Mouse (Mus musculus) embryo, embryonic 10.5 days (tissue): ENCODE measurements around the gene Pgm2l1.

Experiments
- DNase-seq: peaks from one replicate; pipeline ENCODE4 v3.0.0-alpha.2; 2015; ENCODE audit warnings: low spot score

Pgm2l1 gene

DNA sequence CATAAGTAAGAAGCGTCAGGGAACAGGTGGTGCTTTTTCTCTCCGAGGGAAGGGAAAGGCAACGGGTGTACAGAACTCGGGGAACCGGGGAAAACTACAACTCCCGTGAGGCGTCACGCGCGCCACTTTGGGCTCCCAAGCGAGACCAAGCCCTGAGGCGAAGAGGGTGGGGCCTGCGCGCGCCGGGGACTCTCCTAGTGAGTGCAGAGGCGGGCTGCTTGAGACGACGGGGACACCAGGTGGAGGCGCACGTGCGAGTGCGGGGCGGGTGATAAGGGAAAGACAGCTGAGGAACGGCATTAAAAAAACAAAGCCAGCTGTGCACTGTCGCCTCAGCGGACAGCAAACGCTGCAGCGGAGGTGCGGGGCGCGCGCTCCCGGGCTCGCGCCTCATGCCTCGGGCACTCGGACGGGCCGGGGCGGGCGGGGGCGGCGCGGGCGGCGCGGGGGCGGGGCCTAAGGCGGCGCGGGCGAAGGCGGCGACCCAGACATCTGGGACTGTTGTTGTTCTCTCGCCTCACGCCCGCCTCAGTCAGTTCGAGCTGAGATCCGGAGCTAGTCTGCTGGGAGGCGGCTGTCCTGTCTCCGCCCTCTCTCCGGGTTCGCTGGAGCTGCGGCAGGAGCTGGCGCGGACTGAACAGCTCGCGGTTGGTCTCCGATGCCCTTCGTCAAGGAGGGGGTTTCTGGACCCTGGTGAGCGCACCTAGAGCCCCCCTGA lies at the start of gene Pgm2l1:
Gene Pgm2l1 (plus strand): TSS at position 237 of the 718 bp plus-strand sequence.
- DNase-seq, result peak; percentile 98

GRCm38 (mm10) chr7:100178016-100178890 lies 48.9 kb upstream of the Pgm2l1 start:
- peak; percentile 70 for DNase-seq

DNA sequence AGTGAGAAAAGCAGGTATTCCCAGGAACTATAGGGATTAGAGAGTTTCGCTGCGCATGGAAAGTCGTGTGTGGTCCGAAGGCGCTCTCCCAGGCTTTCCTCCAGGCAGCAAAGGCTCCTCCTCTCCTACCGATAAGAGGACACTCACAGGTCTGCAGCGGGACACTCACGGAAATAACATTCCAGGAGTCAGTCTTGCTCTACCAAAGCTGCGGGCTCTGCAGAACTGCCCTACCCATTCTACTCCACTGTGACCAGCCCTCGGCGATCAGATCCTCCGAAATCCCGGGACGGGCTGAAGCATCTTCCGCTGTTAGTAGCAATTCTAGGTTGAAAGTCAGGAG lies 48.3 kb upstream of the Pgm2l1 start:
- DNase-seq, result peak; percentile 46

GRCm38 (mm10) chr7:100179394-100179793 lies 47.8 kb upstream of the Pgm2l1 start:
- DNase-seq, result no peak

DNA sequence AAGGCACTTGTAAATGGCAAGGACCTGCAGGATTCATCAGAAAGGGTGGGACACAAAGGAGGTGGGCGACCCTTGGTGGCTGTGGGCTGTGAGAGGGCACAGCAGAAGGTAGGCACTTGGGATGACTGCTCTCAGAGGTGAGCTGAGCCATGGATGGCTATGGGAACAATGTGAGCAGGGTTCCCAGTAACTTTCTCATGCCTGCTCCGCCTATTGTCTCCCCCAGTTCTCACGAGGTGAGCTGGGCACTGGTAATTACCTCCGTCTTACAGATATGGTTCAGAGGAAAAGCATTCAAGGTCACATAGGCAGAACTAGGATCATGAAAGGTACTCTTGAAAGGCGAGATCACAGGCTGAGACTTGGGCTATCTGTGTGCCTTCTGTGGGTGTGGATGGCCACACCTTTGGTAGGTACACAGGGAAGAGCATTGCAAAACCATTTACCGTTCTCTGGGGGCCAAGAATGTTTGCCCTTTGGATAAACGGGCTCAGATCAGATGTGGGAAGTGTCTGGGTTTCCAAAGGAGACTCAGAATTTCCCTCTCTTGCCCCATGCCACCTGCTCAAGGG lies 47.3 kb upstream of the Pgm2l1 start:
- DNase-seq, result no peak

- DNase-seq, result no peak
These were observed 46.0 kb upstream of the Pgm2l1 start for GRCm38 (mm10) chr7:100181176-100181575.

GRCm38 (mm10) chr7:100181614-100182013 lies 45.6 kb upstream of the Pgm2l1 start:
- no peak for DNase-seq

DNA sequence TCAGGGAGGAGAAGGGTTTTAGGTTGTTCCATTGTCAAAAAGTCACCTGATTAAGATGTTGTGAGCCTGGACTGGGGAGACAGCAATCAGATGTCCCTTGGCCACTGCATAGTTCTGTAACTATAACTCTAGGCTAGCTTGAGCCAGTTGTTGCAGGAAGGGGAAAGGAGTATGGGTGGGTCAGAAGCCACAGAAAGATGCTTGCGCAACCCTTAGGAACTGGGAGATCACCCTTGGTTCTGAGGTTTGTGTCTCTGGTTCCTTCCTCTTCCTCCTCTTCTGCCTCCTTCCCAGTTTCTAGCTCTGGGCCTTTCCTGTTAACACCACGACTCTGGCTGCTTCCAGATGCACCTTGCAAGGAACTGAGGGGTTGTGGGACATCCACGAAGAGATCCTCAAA lies 44.8 kb upstream of the Pgm2l1 start:
- DNase-seq, result no peak

GRCm38 (mm10) chr7:100187601-100188000 lies 39.6 kb upstream of the Pgm2l1 start:
- DNase-seq, result peak; percentile 76

GRCm38 (mm10) chr7:100190167-100190566 lies 37.0 kb upstream of the Pgm2l1 start:
- DNase-seq, result no peak

GRCm38 (mm10) chr7:100190778-100191177 lies 36.4 kb upstream of the Pgm2l1 start:
- DNase-seq, result peak; percentile 79

DNA sequence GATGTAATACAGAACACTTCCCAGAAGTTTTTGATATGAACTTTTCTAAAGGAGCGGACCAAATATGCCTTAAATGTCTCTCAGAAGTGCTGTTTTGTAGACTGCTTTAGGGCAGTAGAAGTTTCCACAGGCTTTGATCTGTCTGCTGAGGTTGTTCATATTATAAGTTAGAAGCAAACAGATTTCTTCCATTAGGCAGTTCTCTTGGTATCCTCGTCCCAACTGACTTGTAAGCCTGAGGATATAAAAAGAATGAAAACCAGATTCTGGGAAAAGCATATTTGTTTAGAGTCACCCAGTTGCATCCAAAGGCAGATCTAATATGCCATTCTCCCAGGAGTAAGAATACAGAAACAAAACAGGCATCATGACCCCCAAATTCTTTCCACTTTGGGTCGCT lies 26.0 kb upstream of the Pgm2l1 start:
- DNase-seq, result no peak

DNA sequence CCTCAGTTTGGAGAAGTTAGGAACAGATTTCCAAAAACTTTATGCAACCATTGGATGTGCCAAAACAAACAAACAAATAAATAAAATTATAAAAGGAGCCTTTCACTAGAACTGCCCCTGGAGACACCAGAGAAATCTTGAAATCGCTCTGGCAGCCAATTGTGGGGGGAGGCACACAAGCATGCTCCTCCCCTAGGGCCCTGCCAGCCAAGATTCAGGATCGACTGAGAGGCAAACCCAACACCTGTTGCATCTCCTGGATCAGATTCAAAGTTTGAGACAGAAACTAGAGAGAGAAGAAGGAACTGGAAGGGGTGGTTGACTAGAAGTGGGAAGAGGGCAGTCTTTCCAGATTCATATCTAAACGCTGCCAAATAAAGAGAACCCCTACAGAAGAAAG lies 23.6 kb upstream of the Pgm2l1 start:
- no peak for DNase-seq

DNA sequence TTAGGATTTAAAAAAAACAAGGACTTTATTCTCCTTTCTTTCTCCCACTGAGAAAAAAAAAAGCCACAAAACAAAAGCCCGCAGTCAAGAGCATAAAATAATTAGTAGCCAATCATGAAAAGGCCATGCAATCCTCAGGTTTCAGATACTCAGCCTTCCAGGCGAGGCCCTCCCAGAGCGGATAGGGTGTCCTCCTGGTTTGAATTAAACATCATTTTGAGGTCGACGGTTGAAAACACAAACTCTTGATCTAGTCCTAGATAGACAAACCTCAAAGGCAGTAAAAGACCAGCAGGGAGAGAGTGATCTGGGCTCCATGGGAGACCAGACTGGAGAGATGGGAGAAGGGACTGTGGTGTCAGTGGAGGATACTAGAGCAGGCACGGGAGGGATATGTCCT lies 22.3 kb upstream of the Pgm2l1 start:
- no peak for DNase-seq

- DNase-seq, result no peak
These were observed 21.1 kb upstream of the Pgm2l1 start for GRCm38 (mm10) chr7:100206144-100206543.

GRCm38 (mm10) chr7:100207886-100208285 lies 19.3 kb upstream of the Pgm2l1 start:
- no peak for DNase-seq

DNA sequence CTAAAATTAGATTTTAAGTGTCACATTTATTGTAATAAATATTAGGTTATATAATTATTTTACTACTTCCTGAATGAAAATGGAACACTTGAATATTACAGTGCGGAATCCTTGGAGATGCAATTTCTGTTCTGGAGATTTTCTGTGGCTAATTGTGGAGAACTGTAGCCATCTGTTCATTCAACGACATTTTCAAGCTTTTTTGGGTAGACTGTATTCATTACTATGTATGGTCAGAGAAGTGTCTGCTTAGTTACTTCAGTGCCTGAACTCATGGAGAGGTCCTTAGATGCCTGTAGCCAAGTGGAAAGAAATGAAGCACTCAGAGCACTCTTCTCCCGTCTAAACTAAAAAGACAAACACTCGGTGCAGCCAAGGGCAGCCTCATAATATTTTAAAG lies 12.9 kb upstream of the Pgm2l1 start:
- no peak for DNase-seq

GRCm38 (mm10) chr7:100215116-100215732 lies 12.0 kb upstream of the Pgm2l1 start:
- peak; percentile 33 for DNase-seq

DNA sequence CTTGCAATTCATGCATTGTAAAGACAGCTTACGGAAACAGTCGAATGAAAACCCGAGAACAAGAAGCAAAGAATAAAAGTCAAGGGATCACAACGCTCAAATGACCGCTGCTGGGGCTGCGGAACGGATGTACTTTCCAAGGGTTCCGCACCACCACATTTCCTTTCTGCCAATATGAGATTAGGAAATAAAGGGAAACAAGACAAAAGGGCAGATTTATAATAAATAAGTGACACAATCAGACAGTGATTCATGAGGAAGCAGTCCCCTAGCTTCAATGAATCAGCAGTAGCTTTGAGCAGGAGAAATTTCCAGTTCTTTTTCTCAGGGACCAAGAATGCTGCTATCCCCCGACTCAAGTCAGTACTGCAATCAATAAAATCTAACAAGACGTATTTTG lies 11.2 kb upstream of the Pgm2l1 start:
- DNase-seq, result no peak

DNA sequence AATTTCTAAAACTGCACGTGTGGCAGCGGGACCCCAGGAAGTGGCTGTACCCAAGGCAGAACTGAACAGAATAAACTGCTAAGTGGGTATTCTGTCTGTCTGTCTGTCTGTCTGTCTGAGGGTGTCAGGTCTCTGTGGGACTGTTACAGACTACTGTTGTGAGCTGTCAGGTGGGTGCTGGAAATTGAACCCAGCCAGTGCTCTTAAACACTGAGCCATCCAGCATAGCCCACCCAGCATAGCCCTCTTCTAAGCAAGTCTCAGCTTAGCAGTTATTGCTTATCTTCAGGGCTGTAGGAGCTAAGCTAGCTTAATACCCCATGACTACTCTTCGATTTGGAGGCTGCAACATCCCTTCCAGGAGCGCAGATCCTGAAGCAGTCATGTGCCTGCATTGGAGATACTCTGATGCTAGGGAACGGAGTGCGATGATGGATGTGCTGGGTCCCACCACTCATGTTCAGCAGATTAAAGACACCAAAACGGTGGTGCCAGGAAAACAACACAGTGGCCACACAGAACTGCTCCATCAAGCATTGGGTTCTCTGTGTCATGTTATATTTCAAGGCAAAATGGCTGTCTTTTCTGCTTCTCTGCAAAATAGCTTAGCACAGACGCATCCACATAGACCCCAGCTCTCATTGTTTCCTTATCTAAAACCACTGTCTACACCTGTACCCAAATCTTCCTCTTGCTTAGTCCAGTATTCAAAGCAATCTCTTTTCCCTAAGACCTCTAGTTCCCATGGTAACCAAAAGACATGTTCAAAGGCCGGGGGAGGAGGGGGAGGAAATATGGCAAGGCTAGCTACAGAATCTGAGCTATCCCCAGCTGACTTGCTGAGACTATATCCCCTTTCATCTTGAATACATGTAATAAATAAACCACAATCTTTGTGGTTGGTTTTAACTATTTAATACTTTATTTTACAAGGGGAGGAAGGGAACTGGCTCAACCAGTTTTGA lies 10.3 kb upstream of the Pgm2l1 start:
- no peak for DNase-seq

- DNase-seq, result peak; percentile 43
These were observed 817 bp downstream of the Pgm2l1 start for GRCm38 (mm10) chr7:100227896-100228525.
